Mouse (Mus musculus): ENCODE measurements at regions not wholly inside any gene's neighbourhood (a gene's known extent, or its start where the extent isn't known, plus 50 kb on each side); places are given as distances from the start of the nearest gene placed in this dataset.

GRCm38 (mm10) chr7:117757033-117757432 is 359.0 kb downstream of the Rps15a start:
- TF ChIP-seq CTCF (IDR thresholded peaks at IDR 0.05; ENCODE audit: control insufficient read depth, insufficient read depth, insufficient read length) (no peak), FOSL1 (IDR thresholded peaks at IDR 0.05; ENCODE audit: insufficient read depth, low read length, poor library complexity, severe bottlenecking) (no peak), MYOD1 (IDR thresholded peaks at IDR 0.05; ENCODE audit: control insufficient read depth, insufficient read length, low read depth) (no peak), MAX (IDR thresholded peaks at IDR 0.05) (no peak), CEBPB (IDR thresholded peaks at IDR 0.05; ENCODE audit: low read depth) (no peak), USF1 (IDR thresholded peaks at IDR 0.05; ENCODE audit: low read depth) (no peak)
